Mouse (Mus musculus) adrenal gland, adult (tissue): Measurements from ENCODE around the gene Pnp2.
"Not testable (repeated sequence)": the region's sequence is repeated elsewhere in the genome, so short reads cannot be mapped to it uniquely, and the experiment has no call there.

Experiments
- DNase-seq, 2 experiments: peaks; one replicate each; pipeline ENCODE4 v3.0.0; 2022 to 2023; ENCODE audit warnings: low spot score in 1 of 2; ENCODE audit not compliant: inconsistent age in 2 of 2

Pnp2 gene

DNA sequence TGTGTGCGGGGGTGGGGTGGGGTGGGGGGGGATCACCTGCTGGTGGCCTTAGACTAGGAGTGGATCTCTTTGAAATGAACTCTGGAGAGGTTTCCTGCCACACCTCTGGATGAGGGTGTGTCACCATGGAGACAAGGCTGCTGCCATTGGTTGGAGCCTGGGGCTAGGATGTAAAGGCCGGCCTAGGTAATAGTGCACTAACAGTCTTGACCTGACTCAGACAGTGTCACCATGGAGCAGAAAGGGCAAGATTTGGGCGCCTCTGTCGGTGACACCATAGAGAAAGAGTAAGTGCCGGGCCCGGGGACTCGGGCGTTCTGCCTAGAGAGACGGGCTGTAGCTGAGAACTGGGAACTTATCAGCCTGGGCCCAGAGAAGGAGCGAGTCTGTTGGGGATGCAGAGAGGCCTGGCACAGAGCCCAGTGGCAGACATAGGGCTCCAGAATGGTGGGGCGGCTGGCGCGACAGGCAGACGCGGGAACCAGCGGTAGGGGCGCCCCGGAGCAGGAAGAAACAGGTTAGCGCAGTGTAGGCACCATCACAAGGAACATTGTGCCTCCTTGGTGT is at the start of gene Pnp2:
Pnp2 (plus strand) TSS at position 51 of the 567 bp plus-strand sequence.
- peak; percentile 56 to 82 for DNase-seq

DNA sequence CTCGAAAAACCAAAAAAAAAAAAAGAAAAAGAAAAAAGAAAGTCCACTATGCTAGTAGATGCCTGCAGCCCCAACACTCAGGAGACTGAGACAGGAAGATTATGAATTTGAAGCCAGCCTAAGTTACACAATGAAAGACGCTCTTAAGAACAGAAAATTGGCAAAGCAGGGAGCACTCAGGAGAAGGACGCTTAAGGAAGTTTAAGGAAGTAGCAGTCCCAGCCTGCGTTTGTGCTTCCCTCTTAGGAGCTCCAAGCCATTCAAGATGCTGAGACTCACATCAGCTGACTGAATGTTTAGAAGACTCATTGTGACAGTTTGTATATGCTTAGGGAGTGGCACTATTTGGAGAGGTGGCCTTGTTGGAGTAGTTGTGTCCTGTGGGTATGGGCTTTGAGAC is 47.7 kb upstream of the Pnp2 start:
- no peak for DNase-seq

DNA sequence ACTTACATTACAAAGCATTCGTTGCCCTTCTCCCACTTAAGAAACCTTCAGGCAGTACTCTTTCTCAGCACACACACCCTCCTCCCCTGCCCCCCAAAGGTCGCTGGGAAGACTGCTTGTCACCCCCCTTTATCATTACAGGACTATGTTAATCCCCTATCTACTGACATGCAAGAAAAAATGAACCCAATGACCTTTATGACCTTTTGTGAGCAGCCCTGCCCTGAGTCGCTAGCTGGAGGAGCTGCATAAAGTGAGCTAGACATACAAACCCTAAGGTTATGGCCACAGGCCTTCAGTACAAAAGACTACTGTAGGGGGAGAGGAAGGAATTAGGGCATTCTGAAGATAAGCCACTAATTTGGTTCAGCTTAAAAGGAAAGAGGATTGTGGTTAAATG is 44.4 kb upstream of the Pnp2 start:
- no peak for DNase-seq

DNA sequence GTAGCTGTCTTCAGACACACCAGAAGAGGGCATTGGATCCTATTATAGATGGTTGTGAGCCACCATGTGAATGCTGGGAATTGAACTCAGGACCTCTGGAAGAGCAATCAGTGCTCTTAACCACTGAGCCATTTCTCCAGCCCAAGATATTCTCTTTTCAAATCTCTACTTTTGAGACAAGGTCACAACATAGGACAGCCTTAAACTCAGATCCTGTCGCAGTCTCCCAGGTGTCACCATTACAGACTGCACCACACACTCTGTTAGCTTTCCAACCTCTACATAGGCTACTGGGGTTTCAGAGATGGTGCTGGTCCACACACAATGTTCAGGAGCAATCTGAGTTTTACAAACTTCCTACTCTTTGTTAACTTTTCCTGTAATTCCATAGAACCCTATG is 32.4 kb upstream of the Pnp2 start:
- DNase-seq: not testable (repeated sequence)

- peak; percentile 97 to 99 for DNase-seq
Measured at GRCm38 (mm10) chr14:50924281-50925064, 31.3 kb upstream of the Pnp2 start, which contains the start of the genes Osgep and Apex1. Gene Osgep, minus strand, starts transcription at chr14:50924893. Gene Apex1, plus strand, starts transcription at chr14:50924968.

DNA sequence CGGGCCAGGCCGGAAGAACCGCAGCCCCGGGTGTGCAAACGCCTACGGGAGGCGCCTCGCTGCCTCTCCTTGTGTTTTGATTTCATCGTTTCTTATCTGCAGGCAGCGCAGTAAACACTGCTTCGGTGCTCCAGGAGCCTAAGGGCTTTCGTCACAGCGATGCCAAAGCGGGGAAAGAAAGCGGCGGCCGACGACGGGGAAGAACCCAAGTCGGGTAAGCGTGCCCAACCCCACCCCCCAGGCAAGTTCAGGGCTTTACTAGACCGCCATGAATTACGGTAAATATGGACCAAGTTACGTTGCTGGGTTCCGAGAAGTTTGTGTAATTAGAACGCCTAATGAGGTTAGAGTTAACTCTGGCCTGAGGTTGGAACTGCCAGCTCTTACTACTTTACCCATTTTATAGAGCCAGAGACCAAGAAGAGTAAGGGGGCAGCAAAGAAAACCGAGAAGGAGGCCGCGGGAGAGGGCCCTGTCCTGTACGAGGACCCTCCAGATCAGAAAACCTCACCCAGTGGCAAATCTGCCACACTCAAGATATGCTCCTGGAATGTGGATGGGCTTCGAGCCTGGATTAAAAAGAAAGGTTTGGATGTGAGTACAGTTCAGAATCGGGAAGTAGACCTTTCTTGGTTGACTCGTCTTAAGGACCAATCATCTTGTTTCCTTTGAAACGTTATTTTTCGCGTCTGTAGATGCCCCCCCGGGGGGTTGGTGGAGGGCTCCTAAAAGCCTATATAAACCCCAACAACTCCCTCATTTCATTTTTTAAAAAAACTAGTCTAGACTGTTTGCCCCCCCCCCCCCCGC is 30.5 kb upstream of the Pnp2 start:
- no peak for DNase-seq

DNA sequence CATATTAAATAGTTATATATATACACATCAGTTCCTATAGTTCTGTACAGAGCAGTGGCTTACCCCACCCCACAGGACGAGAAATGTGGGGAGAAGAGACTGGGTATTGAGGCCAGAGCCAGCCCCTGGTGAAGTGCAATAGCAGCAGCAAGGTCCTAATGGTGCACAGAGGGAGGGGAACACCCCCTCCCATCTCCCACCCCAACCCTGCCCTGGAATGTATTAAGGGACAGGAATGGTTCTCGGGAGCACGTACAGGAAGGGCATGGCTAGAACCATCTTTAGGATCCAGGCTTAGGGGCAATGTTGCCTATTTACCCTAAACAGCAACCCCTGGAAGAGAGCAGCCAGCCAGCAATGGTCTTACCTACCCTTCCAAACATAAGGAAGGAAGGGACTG is 28.4 kb upstream of the Pnp2 start:
- no peak for DNase-seq

GRCm38 (mm10) chr14:50929951-50930350 is 25.8 kb upstream of the Pnp2 start:
- DNase-seq: peak in 1 of 2 experiments; percentile 9

DNA sequence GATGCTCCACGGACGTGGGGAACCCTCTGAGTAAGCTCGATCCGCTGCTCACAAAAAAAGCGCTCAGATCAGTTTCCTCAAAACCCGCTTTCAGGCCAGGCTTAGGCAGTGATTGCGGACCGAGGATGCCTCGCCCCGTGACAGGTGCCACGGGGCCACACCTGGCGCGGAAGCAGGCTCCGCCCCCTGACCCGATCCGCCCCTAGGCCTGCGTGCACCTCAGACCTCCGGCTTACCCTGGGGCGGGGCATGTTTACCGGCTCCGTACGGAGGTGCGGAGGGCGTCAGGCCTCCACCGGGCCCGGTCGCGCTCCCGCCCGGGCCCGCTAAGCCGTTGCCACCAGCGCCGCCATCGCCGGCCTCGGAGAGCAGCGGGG is 25.4 kb upstream of the Pnp2 start:
- DNase-seq: no peak

DNA sequence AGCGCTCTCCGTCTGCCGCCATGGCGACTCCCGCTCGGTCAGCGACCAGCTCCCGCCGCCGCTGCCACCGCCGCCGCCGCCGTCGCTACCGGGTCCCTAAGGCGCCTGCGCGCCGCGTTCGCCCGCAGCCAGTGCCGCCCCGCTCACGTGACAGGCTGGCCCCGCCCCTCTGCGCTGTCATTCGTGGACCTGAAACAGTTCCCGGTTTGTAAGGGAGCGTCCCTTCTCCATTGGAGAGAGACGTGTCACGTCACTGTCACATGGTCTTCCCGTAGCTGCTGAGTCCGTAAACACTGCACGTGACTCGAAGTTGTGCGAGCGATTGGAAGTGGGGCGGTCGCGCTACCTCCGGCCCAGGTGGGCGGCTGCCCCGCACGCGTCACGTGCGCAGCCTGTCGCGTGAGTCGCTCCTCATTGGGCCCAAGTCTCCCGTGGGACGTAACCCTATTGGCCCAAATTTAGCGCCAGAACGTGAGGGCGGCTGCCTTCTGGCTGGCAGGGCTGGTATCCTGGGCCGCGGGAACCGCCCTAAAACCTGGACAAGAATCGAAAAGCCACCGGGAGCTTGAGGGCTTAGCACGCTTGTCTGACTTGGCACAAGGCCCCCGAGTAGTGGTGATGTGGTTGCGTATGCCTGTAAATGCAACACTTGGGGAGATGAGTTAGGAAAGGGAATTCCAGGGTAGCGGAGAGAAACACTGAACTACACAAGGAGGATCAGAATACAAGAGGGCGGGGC is 24.9 kb upstream of the Pnp2 start, which contains the start of the genes Pip4p1 and Pnp:
Pip4p1 (minus strand) TSS at position 103 of the 739 bp plus-strand sequence.
Pnp (plus strand) TSS at position 329 of the 739 bp plus-strand sequence.
- peak; percentile 99 to 100 for DNase-seq

- no peak for DNase-seq
Measured at GRCm38 (mm10) chr14:50931493-50932020, 24.2 kb upstream of the Pnp2 start.

DNA sequence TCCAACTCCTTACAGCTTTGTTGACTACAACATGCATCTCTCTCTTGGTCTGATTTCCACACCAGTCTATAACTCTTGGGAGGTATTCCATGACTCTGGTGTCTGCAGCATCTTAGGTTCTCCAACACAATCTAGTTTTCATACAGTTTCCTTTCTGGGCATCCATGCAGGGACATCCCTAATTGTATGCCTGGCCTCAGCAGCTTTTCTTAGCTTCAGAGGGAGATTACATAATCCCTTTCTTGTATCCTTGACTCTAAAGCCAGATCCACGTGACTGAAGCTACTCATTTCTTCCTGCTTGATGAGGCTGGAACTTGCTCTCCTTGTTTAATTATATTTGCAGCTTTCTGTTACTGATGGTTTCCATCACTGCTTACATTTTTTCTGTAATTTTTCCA is 19.1 kb upstream of the Pnp2 start:
- DNase-seq: peak in 1 of 2 experiments; percentile 53

- no peak for DNase-seq
Measured at GRCm38 (mm10) chr14:50938119-50938908, 17.5 kb upstream of the Pnp2 start.

- DNase-seq: no peak
Measured at GRCm38 (mm10) chr14:50938940-50939339, 16.9 kb upstream of the Pnp2 start.

DNA sequence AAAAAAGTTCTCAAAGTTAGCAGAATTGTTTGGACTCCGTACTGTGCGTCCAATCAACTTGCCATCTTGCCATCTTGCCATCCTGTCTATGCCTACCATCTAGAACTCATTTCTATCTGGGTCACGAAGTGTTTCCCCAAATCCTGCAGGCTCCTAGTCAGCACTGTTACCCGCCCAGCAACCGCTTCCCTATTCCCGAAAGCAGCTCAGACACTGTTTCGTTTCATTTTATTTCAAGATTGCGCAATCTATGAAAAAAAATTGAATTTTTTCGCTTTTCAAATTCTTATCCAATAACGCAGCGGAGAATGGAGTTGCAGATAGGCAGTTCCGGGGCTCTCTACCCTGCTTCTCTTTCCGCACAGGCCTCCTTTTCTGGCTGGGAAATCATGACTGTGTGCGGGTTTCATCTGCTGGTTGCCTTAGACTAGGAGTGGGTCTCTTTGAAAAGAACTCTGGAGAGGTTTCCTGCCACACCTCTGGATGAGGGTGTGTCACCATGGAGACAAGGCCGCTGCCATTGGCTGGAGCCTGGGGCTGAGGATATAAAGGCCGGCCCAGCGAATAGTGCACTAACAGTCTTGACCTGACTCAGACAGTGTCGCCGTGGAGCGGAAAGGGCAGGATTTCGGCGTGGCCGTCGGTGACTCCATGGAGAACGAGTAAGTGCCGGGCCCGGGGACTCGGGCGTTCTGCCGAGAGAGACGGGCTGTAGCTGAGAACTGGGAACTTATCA is 11.7 kb upstream of the Pnp2 start, which contains the start of gene Gm49342:
Gm49342 (plus strand) TSS at position 586 of the 736 bp plus-strand sequence.
- DNase-seq: peak; percentile 97 to 100

- not testable (repeated sequence) for DNase-seq
Measured at GRCm38 (mm10) chr14:50944668-50945033, 11.1 kb upstream of the Pnp2 start.

DNA sequence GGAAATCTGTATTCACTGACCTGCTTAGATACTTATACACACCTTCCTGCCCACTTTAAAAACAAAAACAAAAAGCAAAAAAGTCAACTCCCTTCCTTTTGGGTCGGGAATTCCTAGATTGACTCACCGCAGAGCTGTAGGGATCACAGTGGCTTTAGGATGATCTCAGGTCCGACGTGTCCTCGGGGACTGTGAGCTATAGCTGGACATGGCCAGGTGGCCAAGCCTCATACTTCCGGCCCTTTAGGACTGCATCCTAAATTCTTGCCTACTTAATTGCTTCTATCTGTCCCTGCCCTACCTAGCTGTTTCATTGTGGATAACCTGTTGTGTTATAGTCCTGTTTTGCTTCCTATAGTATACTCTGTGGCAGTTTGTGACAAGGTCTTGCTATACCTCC is 10.7 kb upstream of the Pnp2 start:
- not testable (repeated sequence) for DNase-seq

DNA sequence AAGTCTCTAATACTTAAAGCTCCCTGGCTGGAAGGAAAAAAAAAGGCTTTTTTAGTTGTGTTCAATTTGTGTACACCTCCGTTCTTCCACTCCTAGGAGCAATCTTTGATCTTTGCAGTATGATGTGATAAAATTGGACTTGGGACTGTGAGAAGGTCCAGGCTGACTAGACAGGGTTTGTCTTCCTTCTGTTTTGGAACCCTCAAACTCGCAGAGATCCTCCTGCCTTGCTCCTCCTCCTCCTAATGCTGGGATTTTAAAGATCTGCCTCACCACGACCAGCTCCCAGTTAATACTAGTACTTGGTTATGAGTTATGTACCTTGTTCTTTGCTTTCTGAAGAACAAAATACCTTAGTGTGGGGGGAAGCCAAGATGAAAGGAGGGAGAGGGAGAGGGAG is 10.3 kb upstream of the Pnp2 start:
- peak in 1 of 2 experiments; percentile 31 for DNase-seq

DNA sequence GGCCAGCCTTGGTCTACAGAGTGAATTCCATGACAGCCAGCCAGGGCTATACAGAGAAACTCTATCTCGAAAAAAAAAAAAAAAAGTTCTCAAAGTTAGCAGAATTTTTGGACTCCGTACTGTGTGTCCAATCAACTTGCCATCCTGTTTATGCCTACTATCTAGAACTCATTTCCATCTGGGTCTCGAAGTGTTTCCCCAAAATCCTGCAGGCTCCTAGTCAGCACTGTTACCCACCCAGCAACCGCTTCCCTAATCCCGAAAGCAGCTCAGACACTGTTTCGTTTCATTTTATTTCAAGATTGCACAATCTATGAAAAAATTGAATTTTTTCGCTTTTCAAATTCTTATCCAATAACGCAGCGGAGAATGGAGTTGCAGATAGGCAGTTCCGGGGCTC is 305 bp upstream of the Pnp2 start:
- no peak for DNase-seq
